Mouse (Mus musculus) MEL (cell line): ENCODE data around the gene Gm28374. TPM values are rescaled to one million over a fixed set of nuclear protein-coding genes. Genes with fewer than 3 reads are reported as not detected.
A peak's percentile ranks its signal among the peaks of the same experiment; 100 is the strongest.

Experiments used
- DNase-seq: peaks from one replicate; pipeline ENCODE4 v3.0.0; 2011; ENCODE audit warnings: low read depth, low spot score
- H3K27ac ChIP-seq: 2 replicates; pipeline ENCODE4 v1.5.1; 2012; ENCODE audit warnings: low read depth, mild to moderate bottlenecking, control low read depth, low read length, moderate library complexity; ENCODE audit not compliant: control insufficient read depth
- H3K27me3 ChIP-seq, 2 experiments: fragments of 150-350 bp in 1 of 2; sonication (generic) in 1 of 2; 2 replicates each; pipeline ENCODE4 v1.6.1; 2012; ENCODE audit warnings: low read length in 2 of 2, mild to moderate bottlenecking in 2 of 2, improper control_type of control experiment in 1 of 2, moderate library complexity in 1 of 2; ENCODE audit not compliant: insufficient read depth in 2 of 2, control insufficient read depth in 1 of 2
- H3K36me3 ChIP-seq, 2 experiments: 2 replicates each; pipeline ENCODE4 v1.6.1; 2012 to 2014; ENCODE audit warnings: low read length in 2 of 2, improper control_type of control experiment in 1 of 2, inconsistent platforms in 1 of 2, mild to moderate bottlenecking in 1 of 2; ENCODE audit not compliant: insufficient read depth in 2 of 2, control insufficient read depth in 1 of 2
- H3K4me1 ChIP-seq, 2 experiments: fragments of 150-350 bp in 1 of 2; sonication (generic) in 1 of 2; 2 replicates each; pipeline ENCODE4 v1.6.1; 2012; ENCODE audit warnings: low read length in 2 of 2, improper control_type of control experiment in 1 of 2, mild to moderate bottlenecking in 1 of 2; ENCODE audit not compliant: insufficient read depth in 2 of 2, control insufficient read depth in 1 of 2
- H3K4me3 ChIP-seq, 2 experiments: fragments of 150-350 bp in 1 of 2; sonication (generic) in 1 of 2; 2 replicates each; pipeline ENCODE4 v1.5.1; 2012; ENCODE audit warnings: low read depth in 2 of 2, low read length in 2 of 2, mild to moderate bottlenecking in 2 of 2, moderate library complexity in 2 of 2, control low read depth in 1 of 2, improper control_type of control experiment in 1 of 2; ENCODE audit not compliant: control insufficient read depth in 1 of 2, insufficient read depth in 1 of 2
- H3K79me2 ChIP-seq: 2 replicates; pipeline ENCODE4 v1.6.1; 2012; ENCODE audit warnings: mild to moderate bottlenecking, low read length, moderate library complexity; ENCODE audit not compliant: control insufficient read depth, poor library complexity, insufficient read depth
- H3K9ac ChIP-seq: 2 replicates; pipeline ENCODE4 v1.6.1; 2012; ENCODE audit warnings: low read depth, mild to moderate bottlenecking, control low read depth, low read length, moderate library complexity; ENCODE audit not compliant: control insufficient read depth, poor library complexity, severe bottlenecking
- H3K9me3 ChIP-seq: fragments of 150-350 bp; sonication (generic); replicated peaks from 2 replicates; pipeline ENCODE4 v1.6.1; 2012; ENCODE audit warnings: mild to moderate bottlenecking, low read length, improper control_type of control experiment, moderate library complexity; ENCODE audit not compliant: insufficient read depth
- CTCF ChIP-seq, 3 experiments: IDR thresholded peaks in 2 of 3; conservative IDR thresholded peaks in 1 of 3; 2 replicates each; pipeline ENCODE4 v1.5.1; 2011 to 2012; ENCODE audit warnings: low read length in 3 of 3, low read depth in 2 of 3, mild to moderate bottlenecking in 2 of 3, improper control_type of control experiment in 1 of 3, inconsistent platforms in 1 of 3, mixed read lengths in 1 of 3, moderate library complexity in 1 of 3; ENCODE audit not compliant: control insufficient read depth in 1 of 3, insufficient read depth in 1 of 3, poor library complexity in 1 of 3, severe bottlenecking in 1 of 3
- EP300 ChIP-seq, 2 experiments: IDR thresholded peaks; 2 replicates each; pipeline ENCODE4 v1.6.1; 2011; ENCODE audit warnings: improper control_type of control experiment in 2 of 2, low read length in 2 of 2, low read depth in 1 of 2, mild to moderate bottlenecking in 1 of 2
- HCFC1 ChIP-seq: IDR thresholded peaks from 2 replicates; pipeline ENCODE4 v1.6.1; 2012; ENCODE audit warnings: low read depth, mild to moderate bottlenecking, inconsistent platforms, low read length, improper control_type of control experiment, moderate library complexity
- JUND ChIP-seq: IDR thresholded peaks from 2 replicates; pipeline ENCODE4 v1.6.1; 2011; ENCODE audit warnings: low read depth, mild to moderate bottlenecking, improper control_type of control experiment, low read length
- KAT2A ChIP-seq: conservative IDR thresholded peaks from 2 replicates; pipeline ENCODE4 v1.6.1; 2012; ENCODE audit warnings: low read depth, low read length, improper control_type of control experiment, inconsistent platforms
- MAFK ChIP-seq: IDR thresholded peaks from 2 replicates; pipeline ENCODE4 v1.6.1; 2011; ENCODE audit warnings: low read depth, mild to moderate bottlenecking, low read length, improper control_type of control experiment, borderline replicate concordance
- MAX ChIP-seq: IDR thresholded peaks from 2 replicates; pipeline ENCODE4 v1.6.1; 2011; ENCODE audit warnings: low read length, improper control_type of control experiment
- MAZ ChIP-seq: IDR thresholded peaks from 2 replicates; pipeline ENCODE4 v1.6.1; 2012; ENCODE audit warnings: low read depth, mild to moderate bottlenecking, inconsistent platforms, low read length, improper control_type of control experiment
- MEF2A ChIP-seq: IDR thresholded peaks from 2 replicates; pipeline ENCODE4 v1.6.1; 2014; ENCODE audit warnings: low read depth, mild to moderate bottlenecking, inconsistent platforms, low read length, improper control_type of control experiment; ENCODE audit not compliant: poor library complexity, insufficient replicate concordance, severe bottlenecking; ENCODE audit errors: extremely low read depth
- MYB ChIP-seq: IDR thresholded peaks from 2 replicates; pipeline ENCODE4 v1.6.1; 2011; ENCODE audit warnings: mild to moderate bottlenecking, low read depth, low read length, improper control_type of control experiment
- MYC ChIP-seq: IDR thresholded peaks from 2 replicates; pipeline ENCODE4 v1.6.1; 2011; ENCODE audit warnings: low read depth, mild to moderate bottlenecking, low read length, improper control_type of control experiment, moderate library complexity
- NELFE ChIP-seq: IDR thresholded peaks from 2 replicates; pipeline ENCODE4 v1.6.1; 2011; ENCODE audit warnings: low read depth, low read length, improper control_type of control experiment
- NRF1 ChIP-seq: IDR thresholded peaks from 2 replicates; pipeline ENCODE4 v1.6.1; 2014; ENCODE audit warnings: low read depth, mild to moderate bottlenecking, inconsistent platforms, low read length, improper control_type of control experiment, moderate library complexity; ENCODE audit not compliant: poor library complexity, insufficient read depth, severe bottlenecking
- POLR2AphosphoS5 ChIP-seq: IDR thresholded peaks from 2 replicates; pipeline ENCODE4 v1.6.1; 2012; ENCODE audit warnings: low read depth, borderline replicate concordance, mild to moderate bottlenecking, inconsistent platforms, low read length, moderate library complexity, mixed read lengths
- RAD21 ChIP-seq: IDR thresholded peaks from 2 replicates; pipeline ENCODE4 v1.6.1; 2011; ENCODE audit warnings: mild to moderate bottlenecking, low read depth, low read length, improper control_type of control experiment
- RCOR1 ChIP-seq: IDR thresholded peaks from 2 replicates; pipeline ENCODE4 v1.6.1; 2012; ENCODE audit warnings: low read depth, mild to moderate bottlenecking, inconsistent platforms, low read length, improper control_type of control experiment
- SIN3A ChIP-seq: IDR thresholded peaks from 2 replicates; pipeline ENCODE4 v1.6.1; 2012; ENCODE audit warnings: low read length, improper control_type of control experiment, inconsistent platforms
- SMC3 ChIP-seq: IDR thresholded peaks from 2 replicates; pipeline ENCODE4 v1.6.1; 2011; ENCODE audit warnings: low read depth, low read length, improper control_type of control experiment
- TCF12 ChIP-seq: IDR thresholded peaks from 2 replicates; pipeline ENCODE4 v1.6.1; 2014; ENCODE audit warnings: low read depth, mild to moderate bottlenecking, inconsistent platforms, low read length, improper control_type of control experiment, moderate library complexity
- UBTF ChIP-seq: IDR thresholded peaks from 2 replicates; pipeline ENCODE4 v1.6.1; 2012; ENCODE audit warnings: low read depth, mild to moderate bottlenecking, inconsistent platforms, low read length, improper control_type of control experiment, moderate library complexity, borderline replicate concordance; ENCODE audit not compliant: insufficient read depth
- USF2 ChIP-seq, 2 experiments: IDR thresholded peaks; 2 replicates each; pipeline ENCODE4 v1.6.1; 2011 to 2012; ENCODE audit warnings: improper control_type of control experiment in 2 of 2, low read length in 2 of 2, borderline replicate concordance in 1 of 2, inconsistent platforms in 1 of 2, low read depth in 1 of 2, mild to moderate bottlenecking in 1 of 2; ENCODE audit not compliant: insufficient read depth in 1 of 2
- ZKSCAN1 ChIP-seq: IDR thresholded peaks from 2 replicates; pipeline ENCODE4 v1.6.1; 2012; ENCODE audit warnings: low read depth, mild to moderate bottlenecking, inconsistent platforms, low read length, improper control_type of control experiment, moderate library complexity
- ZMIZ1 ChIP-seq: IDR thresholded peaks from 2 replicates; pipeline ENCODE4 v1.6.1; 2012; ENCODE audit warnings: low read depth, mild to moderate bottlenecking, inconsistent platforms, low read length, improper control_type of control experiment, moderate library complexity
- polyA plus RNA-seq, 2 experiments: library from polyadenylated mRNA; stranded (reverse) in 1 of 2; unstranded in 1 of 2; fragments of >175 nt in 1 of 2; fragments of >200 nt in 1 of 2; gene quantifications; 2 replicates each; pipeline versions ENCODE4 v1.2.1 to v1.2.4; 2012; ENCODE audit warnings: low replicate concordance in 2 of 2, low read depth in 1 of 2; ENCODE audit not compliant: insufficient read length in 2 of 2, insufficient read depth in 1 of 2, missing spikeins in 1 of 2
- total RNA-seq: library from RNA; depleted of rRNA; stranded (reverse); fragments of 300-350 nt; gene quantifications from 2 replicates; pipeline ENCODE4 v1.2.3, GENCODE M21; 2012

The Gm28374 gene
- total and polyA plus RNA-seq, 3 experiments: 0.42 to 0.46 TPM; not detected in 1

- Histone ChIP-seq H3K79me2 (peaks cover 20% of the 10 kb centered on the region), H3K9me3 (no peaks in the 10 kb centered on the region), H3K36me3 (peaks cover 0 to 10% of the 10 kb centered on the region in 2 experiments; a peak in 2 of 4 replicates), H3K9ac (no peak overlapping the region), H3K4me1 (peaks cover 2 to 10% of the 10 kb centered on the region in 2 experiments; a peak in 2 of 4 replicates), H3K27me3 (no peaks in the 10 kb centered on the region), H3K4me3 (no peak overlapping the region), H3K27ac (no peak overlapping the region)
- no peak for DNase-seq
- TF ChIP-seq MYC (no peak), MAX (no peak), USF2 (IDR thresholded peaks at IDR 0.05; ENCODE audit: borderline replicate concordance in 1 of 2, insufficient read depth in 1 of 2, low read depth in 1 of 2, low read length in 2 of 2) (no peak), ZMIZ1 (no peak), JUND (no peak), KAT2A (no peak), NELFE (no peak), NRF1 (no peak), MAFK (no peak), MEF2A (no peak), POLR2AphosphoS5 (no peak), ZKSCAN1 (no peak), RAD21 (no peak), UBTF (no peak), EP300 (IDR thresholded peaks at IDR 0.05; ENCODE audit: low read depth in 1 of 2, low read length in 2 of 2) (no peak), RCOR1 (no peak), CTCF (IDR thresholded peaks at IDR 0.05 in 2 of 3, conservative IDR thresholded peaks at IDR 0.05 in 1 of 3; ENCODE audit: control insufficient read depth in 1 of 3, insufficient read depth in 1 of 3, low read depth in 2 of 3, low read length in 3 of 3, poor library complexity in 1 of 3, severe bottlenecking in 1 of 3) (no peak), HCFC1 (no peak), MYB (no peak), SMC3 (no peak)
These were observed 31.1 kb upstream of the Gm28374 start for GRCm38 (mm10) chr19:6113116-6113515.

DNA sequence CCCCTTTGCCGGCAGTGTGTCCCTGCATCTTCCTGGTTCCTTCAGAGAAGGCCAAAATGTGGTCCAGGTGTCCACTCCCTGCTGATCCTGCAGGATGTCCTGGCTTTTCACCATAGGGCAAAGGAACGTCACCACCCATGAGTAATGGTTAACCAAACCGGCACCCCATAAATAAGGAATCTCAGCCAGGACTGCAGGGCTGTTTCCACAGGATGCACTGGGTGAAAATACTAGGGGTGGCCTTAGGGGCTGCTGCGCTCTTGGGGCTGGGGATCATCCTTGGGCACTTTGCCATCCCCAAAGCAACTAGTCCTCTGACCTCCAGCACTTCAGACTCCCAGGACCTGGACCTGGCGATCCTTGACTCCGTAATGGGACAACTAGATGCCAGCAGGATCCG lies 23.5 kb upstream of the Gm28374 start, which contains the start of gene Naaladl1:
Gene Naaladl1, plus strand, starts transcription at position 197 of the 400 bp plus-strand sequence.
- H3K9ac ChIP-seq: 0 out of 2 replicates have a peak within 1 kb of the TSS, but pooled peaks have one; percentile 4
- no peaks in the 10 kb centered on the region for H3K9me3 ChIP-seq
- no peak within 1 kb of the TSS for H3K4me3 ChIP-seq
- no peaks in the 10 kb centered on the region for H3K27me3 ChIP-seq
- TF ChIP-seq TCF12 (no peak), JUND (no peak), SMC3 (no peak), MAZ (no peak), SIN3A (no peak), MEF2A (no peak)
- TF ChIP-seq, all 39 proteins: peak for 0
- Histone ChIP-seq H3K36me3 (peaks cover 0 to 32% of the 10 kb centered on the region in 2 experiments; a peak in 2 of 4 replicates), H3K4me1 (peaks cover 24 to 33% of the 10 kb centered on the region in 2 experiments), H3K27ac (peak within 1 kb of the TSS; percentile 82), H3K79me2 (no peaks in the 10 kb centered on the region)
- no peak for DNase-seq
